Mouse (Mus musculus): ENCODE data around the gene Zfp948. TPM values are rescaled to one million over a fixed set of nuclear protein-coding genes. Genes with fewer than 3 reads are reported as not detected.

Zfp948 gene
- total RNA-seq (2022), result 10 to 100 TPM; 10.9 to 15.0 (median 11.3) TPM

DNA sequence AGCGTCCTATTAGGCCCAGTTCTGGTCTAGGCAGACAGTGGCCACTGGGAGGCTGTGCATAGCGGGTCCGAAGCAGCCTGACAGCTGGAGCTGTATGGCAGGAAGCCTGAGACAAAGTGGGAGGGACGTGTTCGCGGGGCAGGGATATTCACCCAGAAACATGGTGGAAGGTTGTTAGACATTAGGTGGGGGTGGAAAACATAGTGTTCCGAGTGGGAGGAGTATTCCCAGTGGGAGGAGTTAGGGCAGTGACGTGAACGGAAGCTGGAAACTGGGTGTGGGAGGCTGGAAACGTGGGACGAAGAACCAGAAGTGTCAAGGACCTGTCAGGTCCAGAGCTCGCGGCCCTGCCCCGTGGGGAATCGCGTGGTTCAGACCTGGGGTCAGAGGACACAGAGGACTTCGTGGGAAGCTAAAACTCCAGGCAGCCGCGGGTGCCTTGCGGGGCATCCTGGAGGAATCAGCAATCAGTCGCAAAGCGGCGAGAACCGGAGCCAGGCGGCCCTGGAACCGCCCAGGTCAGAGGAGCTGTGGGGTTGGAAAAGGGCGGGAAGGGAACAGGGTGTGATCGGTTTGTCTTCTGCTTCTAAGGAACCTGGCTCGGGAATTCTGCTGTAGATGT lies at the start of gene Zfp948:
Gene Zfp948, plus strand, starts transcription at position 281 of the 622 bp plus-strand sequence.
- peak; percentile 73 to 78 for DNase-seq (ENCODE audit: low spot score in 2 of 2)

- no peak for DNase-seq (ENCODE audit: low spot score in 2 of 2)
These were observed 49.6 kb upstream of the Zfp948 start for GRCm38 (mm10) chr17:21517130-21517671.

- no peak for DNase-seq (ENCODE audit: low spot score in 2 of 2)
These were observed 40.5 kb upstream of the Zfp948 start for GRCm38 (mm10) chr17:21526270-21526669.

GRCm38 (mm10) chr17:21530645-21531330 lies 36.0 kb upstream of the Zfp948 start:
- DNase-seq (ENCODE audit: low spot score in 2 of 2), result no peak

DNA sequence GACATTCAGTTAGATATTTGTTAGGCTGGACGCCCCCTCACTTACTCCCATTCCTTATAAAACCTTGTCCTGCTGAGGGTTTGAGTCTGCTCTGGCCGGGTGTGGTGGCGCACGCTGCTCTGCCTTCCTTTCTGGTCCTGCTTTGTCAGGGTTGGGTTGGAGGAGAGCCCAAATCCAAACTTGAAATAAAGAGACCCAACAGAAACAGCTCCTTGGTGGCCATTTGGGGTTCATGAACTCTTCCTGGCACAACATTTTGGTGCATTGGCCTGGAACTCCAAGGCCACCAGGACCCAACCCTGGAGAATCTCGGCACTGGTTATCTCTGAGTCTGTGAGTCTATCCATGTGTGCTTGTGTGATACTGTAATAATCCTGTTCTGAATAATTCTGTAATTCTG lies 35.2 kb upstream of the Zfp948 start:
- DNase-seq (ENCODE audit: low spot score in 2 of 2), result peak in 1 of 2 experiments; percentile 9

DNA sequence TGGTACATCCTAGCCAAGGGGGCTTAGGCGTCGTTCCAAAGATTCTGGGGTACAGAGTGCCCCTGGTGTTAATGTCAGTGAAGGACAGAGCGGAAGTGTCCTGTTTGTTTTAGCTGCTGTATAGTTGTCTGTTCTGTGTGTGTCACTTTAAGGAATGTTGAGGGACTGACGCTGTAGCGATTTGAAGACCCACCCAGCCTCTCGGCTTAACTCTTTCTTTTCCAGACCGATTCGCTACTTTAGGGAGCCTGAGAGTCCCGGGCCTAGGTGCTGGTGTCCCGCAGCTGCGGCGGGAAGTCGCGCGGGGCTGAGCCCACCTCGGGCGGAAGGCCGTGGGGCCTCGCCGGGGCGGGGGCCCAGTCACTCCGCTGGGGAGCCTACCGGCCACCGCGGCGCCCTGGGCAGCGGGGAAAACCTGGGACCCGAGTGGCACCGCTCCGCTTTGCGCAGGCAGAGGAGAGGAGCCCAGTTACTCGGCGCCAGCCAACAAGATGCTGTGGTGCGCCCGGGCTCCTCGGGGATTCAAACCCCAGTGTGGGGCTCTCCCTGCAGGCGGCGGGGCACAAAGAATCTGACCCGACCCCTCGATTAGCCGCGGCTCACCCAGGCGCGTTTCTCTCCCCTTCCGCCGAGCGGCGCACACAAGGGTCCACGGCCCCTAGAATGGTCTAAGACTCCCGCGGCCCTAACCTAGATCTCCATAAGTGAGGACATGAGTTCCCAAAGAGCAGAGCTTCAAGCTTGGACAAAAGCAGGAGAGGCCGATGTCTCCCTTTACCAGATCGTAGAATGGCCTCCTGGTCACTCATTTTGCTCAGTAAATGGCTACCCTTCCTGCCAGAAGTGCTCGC lies 34.5 kb upstream of the Zfp948 start:
- DNase-seq (ENCODE audit: low spot score in 2 of 2), result peak; percentile 61 to 63

DNA sequence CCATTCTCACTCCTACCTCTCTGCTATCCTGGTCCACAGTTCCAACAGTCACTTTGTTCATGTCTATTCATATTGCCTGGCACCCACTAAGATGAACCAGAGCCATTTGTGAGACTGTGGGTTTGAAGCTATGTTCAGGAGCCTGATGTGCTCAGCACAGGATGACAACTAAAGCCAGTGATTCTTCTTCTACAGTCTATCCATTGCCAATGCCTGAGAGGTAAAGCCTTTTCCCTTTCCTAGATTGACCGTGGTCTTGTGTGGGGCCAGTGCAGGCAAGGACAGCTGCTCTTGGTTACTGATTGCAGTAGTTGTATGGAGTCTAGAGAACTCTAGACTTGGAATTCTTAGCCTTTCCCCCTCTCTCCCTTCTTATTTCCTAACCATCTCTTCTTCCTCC lies 32.8 kb upstream of the Zfp948 start:
- DNase-seq (ENCODE audit: low spot score in 2 of 2), result no peak

DNA sequence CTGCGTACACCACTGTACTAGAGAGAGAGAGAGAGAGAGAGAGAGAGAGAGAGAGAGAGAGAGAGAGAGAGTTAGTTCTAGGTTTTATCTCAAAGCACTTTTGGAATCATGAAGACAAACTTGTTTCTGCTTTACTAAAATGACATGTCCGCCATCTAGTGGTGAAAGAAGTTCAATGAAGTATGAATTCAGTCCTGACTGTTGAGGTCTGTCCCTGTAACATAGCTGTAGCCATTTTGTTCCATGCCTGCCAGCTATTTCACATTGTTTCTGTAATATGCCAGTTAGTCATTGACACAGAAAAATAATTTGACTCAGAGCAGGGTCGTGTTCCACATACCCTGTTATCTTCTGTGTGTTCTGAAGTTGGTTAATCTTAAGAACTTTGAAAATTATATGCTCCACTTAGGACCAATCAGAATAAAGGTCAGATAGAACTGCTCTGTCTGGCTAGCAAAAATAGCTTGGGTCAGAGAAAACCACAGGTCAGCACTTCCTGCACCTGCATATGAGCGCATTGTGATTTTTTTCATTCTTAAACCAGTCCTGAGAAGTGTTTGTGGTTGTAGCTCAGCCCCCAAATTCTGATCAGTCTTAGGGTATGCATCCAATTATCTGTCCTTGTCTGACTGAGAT lies 32.2 kb upstream of the Zfp948 start:
- peak; percentile 24 to 37 for DNase-seq (ENCODE audit: low spot score in 2 of 2)

DNA sequence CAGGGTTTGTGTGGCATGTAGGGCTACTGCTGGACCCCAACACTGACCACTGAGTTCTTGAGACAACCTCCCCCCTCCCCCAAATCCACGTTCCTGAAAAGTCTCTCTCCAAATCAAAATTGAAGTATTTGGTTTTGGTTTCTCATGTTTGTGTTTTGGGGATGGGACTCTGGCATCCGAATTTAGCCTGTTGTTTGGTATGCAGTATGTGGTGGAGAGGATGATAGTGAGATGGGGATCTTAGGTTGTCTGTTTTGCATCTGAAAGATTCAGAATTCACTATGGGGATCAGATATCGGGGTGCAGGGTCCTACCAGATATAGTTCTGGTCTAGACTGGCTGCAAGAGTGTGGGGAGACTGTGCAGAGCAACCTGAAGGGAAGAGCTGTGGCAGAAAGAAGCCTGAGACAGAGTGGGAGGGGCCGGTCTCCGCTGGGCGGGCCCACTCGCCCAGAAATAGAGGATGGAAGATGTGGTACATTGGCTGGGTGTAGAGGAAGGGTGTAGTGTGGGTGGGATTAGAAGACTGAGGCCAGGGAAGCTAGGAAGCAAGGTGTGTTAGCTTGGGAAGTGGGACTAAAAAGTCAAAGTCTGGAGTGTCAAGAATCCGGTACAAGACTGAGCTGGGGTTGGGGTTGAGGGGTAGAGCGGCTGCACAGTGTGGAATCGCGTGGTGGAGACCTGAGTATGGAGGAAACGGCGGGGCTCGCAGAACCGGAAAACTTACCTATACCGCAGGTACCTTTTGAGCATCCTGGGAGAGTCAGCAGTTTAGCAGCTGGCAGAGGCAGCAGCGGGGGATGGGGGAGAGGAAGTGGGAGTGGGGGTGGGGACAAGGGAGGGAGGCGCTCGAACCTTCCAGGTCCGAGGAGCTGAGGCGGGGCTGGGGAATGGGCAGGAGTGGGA lies 31.5 kb upstream of the Zfp948 start, which contains the start of gene Zfp52:
Gene Zfp52, plus strand, starts transcription at position 444 of the 906 bp plus-strand sequence.
- peak; percentile 42 to 49 for DNase-seq (ENCODE audit: low spot score in 2 of 2)

DNA sequence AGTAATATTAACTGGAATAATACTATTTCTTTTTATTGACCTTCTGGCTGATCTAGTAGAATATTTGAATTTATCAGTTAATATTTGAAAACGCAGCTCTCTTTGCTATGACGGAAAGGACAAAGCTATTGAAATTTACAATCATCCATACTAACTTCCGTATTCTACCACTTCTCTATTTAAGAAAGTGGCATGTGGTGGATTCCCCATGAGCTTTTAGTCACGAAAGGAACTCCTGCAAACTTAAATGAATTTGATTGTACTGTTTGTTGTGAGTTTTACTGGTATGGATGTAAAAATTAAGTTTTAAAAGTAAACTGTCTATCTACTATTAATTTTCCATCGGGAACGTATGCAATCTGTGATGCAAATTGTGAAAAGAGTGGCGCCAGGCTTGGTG lies 30.7 kb upstream of the Zfp948 start:
- no peak for DNase-seq (ENCODE audit: low spot score in 2 of 2)

- no peak for DNase-seq (ENCODE audit: low spot score in 2 of 2)
These were observed 30.1 kb upstream of the Zfp948 start for GRCm38 (mm10) chr17:21536676-21537075.

DNA sequence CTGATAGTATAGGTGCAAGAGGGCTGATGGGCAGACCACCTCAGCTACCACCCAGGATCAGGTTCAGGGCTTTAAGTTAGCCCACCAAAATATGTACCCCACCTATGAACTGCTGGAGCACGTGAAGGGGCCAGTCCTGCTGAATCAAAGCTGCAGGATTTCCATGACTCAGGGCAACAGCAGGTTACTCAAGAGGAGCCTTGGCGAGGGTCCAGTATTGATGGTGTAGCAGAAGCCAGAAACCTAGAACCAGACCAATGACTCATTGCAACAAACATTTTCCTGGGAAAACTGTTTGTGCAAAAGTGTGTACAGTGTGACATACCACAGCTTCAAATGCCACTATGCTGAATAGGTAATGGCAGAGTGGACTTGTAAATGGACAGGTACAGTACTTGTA lies 9.0 kb upstream of the Zfp948 start:
- DNase-seq (ENCODE audit: low spot score in 2 of 2), result no peak

DNA sequence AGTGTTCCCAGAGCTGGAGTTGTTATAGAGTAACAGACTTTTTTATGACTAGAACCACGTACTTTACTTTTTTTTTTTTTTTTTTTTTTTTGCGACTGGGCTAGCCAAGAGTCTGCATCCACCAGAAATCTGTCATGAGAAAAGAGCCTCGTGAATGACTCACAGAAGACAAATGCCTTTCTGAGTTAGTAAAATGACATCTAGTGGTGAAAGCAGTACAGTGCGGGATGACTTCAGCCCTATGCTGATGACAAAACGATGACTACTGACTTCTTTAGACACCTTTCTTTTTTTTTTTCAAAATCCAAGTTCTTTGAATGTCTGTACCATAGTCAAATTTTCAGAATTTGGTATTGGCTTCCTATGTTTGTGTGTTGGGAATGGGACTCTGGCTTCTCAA lies 588 bp upstream of the Zfp948 start:
- DNase-seq (ENCODE audit: low spot score in 2 of 2), result peak; percentile 55 to 57

DNA sequence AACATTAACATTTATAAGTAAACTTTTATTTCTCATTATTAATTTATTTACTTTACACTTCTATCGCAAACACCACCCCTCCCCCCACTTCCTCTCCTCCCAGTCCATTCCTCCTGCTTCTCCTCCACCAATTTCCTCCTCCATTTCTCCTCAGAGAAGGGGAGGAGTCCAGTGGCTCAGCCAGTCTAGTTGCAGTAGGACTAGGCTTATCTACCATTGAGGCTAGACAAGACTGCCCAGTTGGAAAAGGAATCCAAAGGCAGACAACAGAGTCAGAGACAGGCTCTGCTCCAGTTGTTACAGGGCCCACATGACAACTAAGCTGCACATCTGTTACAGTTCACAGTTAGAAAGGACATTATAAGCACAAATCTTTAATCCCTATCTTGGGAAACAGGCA lies 888 bp downstream of the Zfp948 start:
- no peak for DNase-seq (ENCODE audit: low spot score in 2 of 2)

- no peak for DNase-seq (ENCODE audit: low spot score in 2 of 2)
These were observed 12.3 kb downstream of the Zfp948 start for GRCm38 (mm10) chr17:21579080-21579479.

DNA sequence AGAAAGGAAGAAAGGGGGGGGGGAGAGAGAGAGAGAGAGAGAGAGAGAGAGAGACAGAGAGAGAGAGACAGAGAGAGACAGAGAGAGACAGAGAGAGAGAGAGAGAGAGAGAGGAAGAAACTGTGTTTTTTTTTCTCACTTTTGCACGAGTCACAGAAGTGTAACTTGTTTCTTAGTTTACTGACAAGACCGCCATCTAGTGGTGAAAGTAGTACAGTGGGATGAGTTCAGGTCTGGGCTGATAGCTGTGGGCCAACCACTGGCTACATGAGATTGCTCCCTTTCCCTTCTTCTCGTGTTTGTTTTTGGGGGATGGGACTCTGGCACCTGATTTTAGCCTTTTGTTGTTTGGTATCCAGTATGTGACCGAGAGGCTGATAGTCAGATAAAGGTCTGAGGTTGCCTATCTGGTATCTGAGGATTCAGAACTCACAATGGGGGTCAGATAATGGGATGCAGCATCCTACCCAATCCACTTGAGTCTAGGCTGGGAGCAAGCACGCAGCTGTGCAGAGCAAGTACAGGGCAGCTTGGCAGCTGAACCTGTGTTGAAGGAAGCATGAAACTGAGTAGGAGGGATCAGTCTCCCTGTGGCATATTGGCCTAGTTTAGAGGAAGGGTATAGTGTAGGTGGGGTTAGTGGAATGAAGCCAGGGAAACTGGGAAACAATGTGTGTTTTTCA lies 12.8 kb downstream of the Zfp948 start:
- peak in 1 of 2 experiments; percentile 17 for DNase-seq (ENCODE audit: low spot score in 2 of 2)

GRCm38 (mm10) chr17:21585521-21585920 lies 18.7 kb downstream of the Zfp948 start:
- no peak for DNase-seq (ENCODE audit: low spot score in 2 of 2)

- DNase-seq (ENCODE audit: low spot score in 2 of 2), result no peak
These were observed 49.5 kb downstream of the Zfp948 start for GRCm38 (mm10) chr17:21616356-21616755.

- no peak for DNase-seq (ENCODE audit: low spot score in 2 of 2)
These were observed 50.5 kb downstream of the Zfp948 start for GRCm38 (mm10) chr17:21617352-21617751.

DNA sequence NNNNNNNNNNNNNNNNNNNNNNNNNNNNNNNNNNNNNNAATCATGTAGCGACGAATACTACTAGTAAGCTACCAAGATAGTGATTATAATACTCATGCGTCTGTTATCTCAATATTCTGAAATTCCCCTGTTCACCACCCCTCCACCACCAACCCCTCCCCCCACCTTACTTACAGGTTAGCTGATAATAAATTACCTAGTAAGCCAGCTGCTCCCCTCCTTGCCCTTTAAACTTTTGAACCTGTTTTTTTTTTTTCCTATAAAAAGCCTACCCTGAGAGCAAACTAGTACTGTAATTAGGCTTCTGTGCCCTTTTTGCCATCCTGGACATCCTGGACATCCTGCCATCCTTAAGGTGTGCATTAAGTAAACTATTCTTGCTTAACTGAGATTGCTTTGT lies 56.8 kb downstream of the Zfp948 start:
- no peak for DNase-seq (ENCODE audit: low spot score in 2 of 2)

Measured in layer of hippocampus, adult 8-10 months (tissue).